Mouse (Mus musculus): ENCODE measurements around the gene Shcbp1.

- TF ChIP-seq CTCF (IDR thresholded peaks at IDR 0.05; ENCODE audit: low read depth, low read length) (no peak), POLR2A (IDR thresholded peaks at IDR 0.05; ENCODE audit: borderline replicate concordance, low read depth, low read length) (no peak)
Observed at GRCm38 (mm10) chr8:4715546-4715945, 63.8 kb downstream of the Shcbp1 start.

Measured in bone marrow macrophage, adult 2 months (primary cell).